Mouse (Mus musculus) megakaryocyte, embryonic 14.5 days (primary cell): Measurements from ENCODE around the gene Cdk5rap2.

Experiments used
- FLI1 ChIP-seq: IDR thresholded peaks from 2 replicates; pipeline ENCODE4 v1.6.1; 2012; ENCODE audit warnings: low read length, inconsistent platforms, mixed read lengths
- GATA1 ChIP-seq: IDR thresholded peaks from 3 replicates; pipeline ENCODE4 v1.6.1; 2012; ENCODE audit warnings: mixed read lengths, low read length, inconsistent platforms, borderline replicate concordance

DNA sequence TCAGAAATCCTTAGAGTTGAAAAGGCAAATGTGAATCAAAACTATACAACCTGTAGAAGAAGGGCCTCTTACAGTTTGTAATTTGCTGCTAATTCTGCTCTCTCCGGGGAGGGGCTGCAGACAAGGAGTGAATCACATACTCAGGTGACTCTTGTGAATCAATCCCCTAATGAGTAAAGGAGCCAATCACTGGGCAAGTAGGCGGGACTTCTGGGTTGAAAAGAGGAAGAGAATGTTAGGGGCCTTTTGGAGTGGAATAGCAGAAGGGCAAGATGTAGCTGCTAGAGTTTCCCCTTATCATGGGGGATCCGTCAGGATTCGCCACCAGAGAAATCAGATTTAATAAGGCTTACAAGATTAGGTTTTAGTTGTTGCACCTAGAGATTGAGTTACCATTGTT lies 12.2 kb downstream of the Cdk5rap2 start:
- TF ChIP-seq FLI1 (no peak), GATA1 (no peak)
